Mouse (Mus musculus) large intestine, adult 2 months (tissue): ENCODE results near the gene Ank3. TPM values are rescaled to one million over a fixed set of nuclear protein-coding genes. Genes with fewer than 3 reads are reported as not detected.

Experiments
- DNase-seq: peaks from one replicate; pipeline ENCODE4 v3.0.0-alpha.2; 2012; ENCODE audit warnings: low read depth, low spot score
- WGBS: fragments of 180-500 bp; shearing (Covaris S2); methylation state at CpG from one replicate; pipeline ENCODE4 v1.1.7; 2018; 5-methylcytosine and 5-hydroxymethylcytosine counted together
- polyA plus RNA-seq: library from polyadenylated mRNA; depleted of rRNA; stranded (reverse); fragments of >200 nt; gene quantifications from 2 replicates; pipeline ENCODE4 v1.2.3, GENCODE M21; 2012

Ank3 gene
- polyA plus RNA-seq, 1 experiment: 5.1 TPM

DNA sequence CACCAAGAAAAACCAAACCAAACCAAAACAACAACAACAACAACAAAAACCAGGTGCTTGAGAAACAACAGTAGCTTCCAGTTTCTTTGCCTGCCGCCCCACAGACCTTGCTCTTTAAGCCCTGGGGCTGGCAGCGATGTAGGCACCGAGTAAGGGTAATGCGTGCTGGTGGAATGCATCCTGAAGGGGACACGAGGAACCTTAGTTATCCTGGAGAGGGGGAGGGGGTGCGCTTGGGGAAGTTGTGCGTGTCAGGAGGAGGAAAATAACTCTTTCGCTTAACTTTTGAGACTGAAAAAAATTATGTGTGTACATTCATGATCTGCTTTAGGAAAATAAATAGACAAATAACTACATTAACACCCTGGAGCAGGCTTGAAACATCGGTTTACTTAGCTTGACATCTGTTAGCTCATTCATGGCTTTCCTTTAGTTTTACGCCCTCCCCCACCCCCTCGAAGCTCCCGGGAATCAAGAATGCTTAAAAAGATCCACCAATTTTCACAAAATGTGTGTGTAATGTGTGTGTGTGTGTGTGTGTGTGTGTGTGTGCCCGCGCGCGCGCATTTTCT is 1.3 kb downstream of the Ank3 start:
- no peak for DNase-seq
- 20% methylated on average over 17 of the region's 17 CpGs for WGBS

GRCm38 (mm10) chr10:69405431-69405830 is 6.9 kb downstream of the Ank3 start:
- WGBS: 61% methylated on average over 4 of the region's 4 CpGs
- DNase-seq: no peak

DNA sequence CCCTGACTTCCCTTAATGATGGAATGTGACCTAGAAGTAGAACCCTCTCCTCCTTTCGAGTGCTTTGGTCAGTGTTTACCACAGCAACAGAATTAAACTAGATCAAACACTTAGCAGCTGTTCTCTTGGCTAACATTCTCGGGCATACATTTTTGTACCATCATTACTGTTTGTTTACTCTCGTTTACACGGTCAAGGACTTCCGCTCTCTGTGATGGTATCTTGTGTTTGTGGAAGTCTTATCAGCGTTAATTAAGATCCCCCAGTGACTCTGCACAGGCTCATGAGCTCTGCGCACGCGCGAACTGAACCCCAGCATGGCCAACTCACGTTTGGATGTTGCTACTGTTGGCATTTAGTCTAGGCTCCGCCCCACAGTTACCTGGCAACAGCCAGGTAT is 16.3 kb downstream of the Ank3 start:
- DNase-seq: no peak
- 26% methylated on average over 12 of the region's 12 CpGs for WGBS

GRCm38 (mm10) chr10:69418716-69419115 is 20.1 kb downstream of the Ank3 start:
- 40% methylated on average over 8 of the region's 8 CpGs for WGBS

GRCm38 (mm10) chr10:69420306-69420705 is 21.7 kb downstream of the Ank3 start:
- DNase-seq: no peak
- 80% methylated on average over 6 of the region's 6 CpGs for WGBS

More at GRCm38 (mm10) chr10:69418716-69419115, 20.1 kb downstream of the Ank3 start:
- DNase-seq: no peak

GRCm38 (mm10) chr10:69424051-69424450 is 25.5 kb downstream of the Ank3 start:
- 94% methylated on average over 3 of the region's 3 CpGs for WGBS
- DNase-seq: no peak

- no peak for DNase-seq
- WGBS: 53% methylated on average over 4 of the region's 4 CpGs
Measured at GRCm38 (mm10) chr10:69430138-69430537, 31.6 kb downstream of the Ank3 start.

DNA sequence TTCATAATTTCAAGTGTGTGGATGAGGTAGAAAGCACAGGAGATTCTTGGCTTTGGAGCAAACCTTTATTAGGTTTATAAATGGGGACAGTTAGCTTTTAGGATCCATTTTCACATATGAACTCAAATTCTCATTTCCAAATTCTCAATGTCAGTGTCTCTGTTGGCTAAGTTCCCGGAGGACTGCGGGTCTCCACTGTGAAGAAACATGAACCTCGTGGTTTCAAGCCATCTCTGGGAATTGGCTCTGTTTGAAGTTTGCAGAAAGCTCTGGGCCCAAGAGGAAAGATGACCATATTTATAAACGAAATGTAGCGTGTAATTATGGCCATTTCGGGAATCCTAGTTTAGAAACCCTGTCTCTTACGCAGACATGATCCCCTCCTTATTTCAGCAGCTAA is 32.5 kb downstream of the Ank3 start:
- 81% methylated on average over 7 of the region's 7 CpGs for WGBS
- DNase-seq: no peak

- 81% methylated on average over 6 of the region's 6 CpGs for WGBS
- DNase-seq: no peak
Measured at GRCm38 (mm10) chr10:69435213-69435612, 36.6 kb downstream of the Ank3 start.

DNA sequence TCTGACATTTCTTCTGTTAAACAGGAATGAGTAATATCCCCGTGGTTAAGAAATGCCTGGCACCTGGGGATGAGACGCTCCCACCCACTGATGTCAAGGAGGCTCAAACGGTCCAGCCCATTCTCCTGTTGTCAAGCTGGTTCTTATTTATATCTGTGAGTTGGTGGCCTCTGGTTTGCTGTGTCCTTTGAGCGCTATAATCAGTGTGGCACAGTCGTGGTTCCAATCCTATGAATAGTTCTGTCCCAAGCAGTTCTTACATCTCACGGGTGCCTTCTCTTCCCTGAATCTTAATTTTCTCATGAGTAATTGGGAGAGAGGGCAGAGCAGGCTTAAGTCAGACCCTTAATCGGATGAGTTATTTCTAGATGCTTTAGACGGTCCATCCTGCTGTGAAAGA is 40.9 kb downstream of the Ank3 start:
- DNase-seq: no peak
- 81% methylated on average over 8 of the region's 8 CpGs for WGBS

DNA sequence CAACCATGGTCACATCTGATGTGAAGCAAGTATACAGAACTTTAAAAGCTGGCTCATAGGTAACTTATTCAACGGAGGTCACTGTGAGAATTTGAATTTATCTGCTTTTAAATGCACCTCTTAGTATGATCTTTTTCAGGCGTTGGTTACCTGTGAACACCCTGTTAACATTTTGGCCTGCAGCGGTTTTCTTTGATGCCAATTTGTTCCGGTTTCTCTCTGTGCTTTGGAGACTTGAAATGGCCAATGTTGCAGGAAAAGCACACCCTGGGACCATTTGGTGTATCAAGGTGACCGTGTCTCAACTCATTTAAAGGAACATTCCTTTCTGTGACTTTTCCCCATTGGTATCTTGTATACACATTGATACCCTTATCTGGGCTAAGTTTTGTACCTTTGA is 46.0 kb downstream of the Ank3 start:
- DNase-seq: no peak
- WGBS: 78% methylated on average over 5 of the region's 5 CpGs

DNA sequence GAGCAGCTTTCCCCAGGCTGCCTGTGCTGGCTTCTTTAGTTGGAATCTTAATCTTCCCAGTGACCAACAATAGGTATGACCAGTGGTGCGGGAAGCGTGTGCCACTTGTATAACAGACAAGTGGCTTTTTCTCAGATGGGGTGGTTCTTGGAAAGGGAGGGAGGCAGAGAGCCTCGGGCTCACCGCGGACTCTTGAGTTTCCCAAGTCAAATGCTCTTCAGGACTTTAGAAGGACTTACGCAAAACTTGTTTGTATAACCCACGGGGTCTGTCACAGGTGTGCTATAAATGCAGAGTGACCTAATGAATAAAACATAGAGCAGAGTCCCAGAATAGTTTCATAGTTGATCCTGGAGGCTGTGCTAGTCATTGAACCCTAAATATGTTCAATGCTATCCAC is 47.4 kb downstream of the Ank3 start:
- DNase-seq: no peak
- WGBS: 74% methylated on average over 7 of the region's 7 CpGs

- 79% methylated on average over 5 of the region's 5 CpGs for WGBS
- no peak for DNase-seq
Measured at GRCm38 (mm10) chr10:69446566-69446965, 48.0 kb downstream of the Ank3 start.

GRCm38 (mm10) chr10:69447308-69447707 is 48.7 kb downstream of the Ank3 start:
- no peak for DNase-seq
- WGBS: 84% methylated on average over 5 of the region's 5 CpGs

- DNase-seq: no peak
- WGBS: 59% methylated on average over 3 of the region's 3 CpGs
Measured at GRCm38 (mm10) chr10:69448174-69448573, 49.6 kb downstream of the Ank3 start.

DNA sequence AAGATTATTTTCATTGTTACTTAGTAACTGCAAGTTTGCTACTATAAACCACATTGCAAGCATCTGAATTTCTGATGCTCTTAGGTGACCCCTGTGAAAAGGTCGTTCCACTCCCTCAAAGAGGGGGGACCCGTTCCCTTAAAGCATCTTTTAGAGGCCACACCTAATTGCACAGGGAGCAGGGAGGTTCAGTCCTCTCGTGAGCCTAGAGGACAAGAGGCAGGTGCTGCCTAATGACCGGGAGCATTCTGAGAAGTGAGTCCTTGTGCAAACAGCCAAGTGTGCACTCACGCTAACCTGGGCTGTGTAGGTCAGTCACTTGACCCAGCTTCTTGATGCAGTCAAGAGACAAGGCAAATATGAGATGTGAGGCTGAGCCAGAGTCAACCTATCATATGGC is 52.4 kb downstream of the Ank3 start:
- DNase-seq: no peak

DNA sequence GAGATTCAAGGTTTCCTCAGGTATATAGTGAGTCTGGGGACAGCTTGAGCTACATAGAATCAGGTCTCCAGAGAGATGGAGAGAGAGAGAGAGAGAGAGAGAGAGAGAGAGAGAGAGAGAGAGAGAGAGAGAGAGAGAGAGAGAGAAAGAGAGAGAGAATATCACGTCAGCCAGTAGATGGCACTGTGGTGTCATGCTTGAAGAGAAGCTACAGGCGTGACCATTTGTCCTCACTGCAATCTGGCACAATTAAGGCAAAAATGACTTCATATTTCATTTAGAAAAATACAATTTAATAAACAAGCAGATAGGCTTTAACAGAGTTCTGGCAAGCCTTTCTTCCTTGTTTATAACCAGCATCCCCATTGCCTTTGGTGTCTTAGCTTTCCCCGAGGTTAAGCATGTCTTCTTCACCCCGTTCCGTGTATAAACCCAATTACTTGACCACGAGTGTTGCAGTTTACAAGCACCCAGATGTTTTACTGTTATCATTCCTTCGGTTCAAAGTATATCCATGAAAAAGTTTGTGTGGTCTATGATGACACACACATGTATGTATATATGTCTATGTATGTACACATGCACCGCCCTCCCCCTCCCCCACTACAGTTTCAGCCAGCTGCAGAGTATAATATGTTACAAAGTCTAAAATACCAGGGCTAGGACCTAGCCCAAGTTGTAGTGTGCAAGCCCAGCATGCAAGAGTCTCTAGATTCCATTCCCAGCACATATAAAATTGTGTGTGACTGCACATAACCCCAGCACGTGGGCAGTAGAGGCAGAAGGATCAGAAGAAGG is 53.8 kb downstream of the Ank3 start:
- peak; percentile 14 for DNase-seq
- 43% methylated on average over 9 of the region's 9 CpGs for WGBS

More for the DNA sequence above, 52.4 kb downstream of the Ank3 start:
- 33% methylated on average over 5 of the region's 5 CpGs for WGBS

DNA sequence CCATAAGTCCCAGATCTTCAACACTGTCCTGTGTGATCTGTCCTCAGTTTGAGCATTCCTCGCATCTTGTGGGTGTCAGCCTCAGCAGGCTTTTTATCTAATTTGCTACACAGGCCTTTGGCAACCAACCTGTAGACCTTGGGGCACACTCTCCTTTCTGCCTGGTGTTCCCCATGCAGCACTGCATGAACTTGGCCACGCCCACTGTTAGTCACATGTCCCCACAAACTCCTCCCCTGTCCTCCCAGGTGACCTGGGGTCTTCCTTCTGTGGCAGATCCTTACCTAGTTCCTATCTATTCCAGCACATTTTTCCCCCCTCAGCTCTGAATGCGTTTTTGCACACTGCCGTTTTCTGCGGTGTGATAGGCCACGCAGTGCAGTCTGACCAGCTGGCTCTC is 55.0 kb downstream of the Ank3 start:
- 87% methylated on average over 6 of the region's 6 CpGs for WGBS
- DNase-seq: no peak

GRCm38 (mm10) chr10:69454480-69454879 is 55.9 kb downstream of the Ank3 start:
- WGBS: 66% methylated on average over 7 of the region's 7 CpGs
- no peak for DNase-seq

DNA sequence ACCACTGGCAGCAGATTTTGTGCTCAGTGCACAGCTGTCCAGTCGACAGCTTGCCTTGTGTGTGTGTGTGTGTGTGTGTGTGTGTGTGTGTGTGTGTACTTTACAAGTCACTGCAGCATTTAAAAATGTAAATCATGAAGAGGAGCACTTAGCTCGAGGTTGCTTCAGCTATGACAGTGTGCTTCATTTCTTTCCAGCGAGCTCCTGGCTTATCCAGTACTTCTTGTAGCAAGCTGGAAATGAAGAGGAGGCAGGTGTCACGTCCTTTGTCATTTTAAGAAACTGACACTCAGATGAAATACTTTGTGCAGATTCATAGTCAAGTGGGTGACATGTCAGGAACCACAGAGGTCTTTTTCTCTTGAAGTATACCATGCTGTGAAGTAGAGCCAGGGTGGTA is 66.3 kb downstream of the Ank3 start:
- 63% methylated on average over 4 of the region's 4 CpGs for WGBS
- no peak for DNase-seq

DNA sequence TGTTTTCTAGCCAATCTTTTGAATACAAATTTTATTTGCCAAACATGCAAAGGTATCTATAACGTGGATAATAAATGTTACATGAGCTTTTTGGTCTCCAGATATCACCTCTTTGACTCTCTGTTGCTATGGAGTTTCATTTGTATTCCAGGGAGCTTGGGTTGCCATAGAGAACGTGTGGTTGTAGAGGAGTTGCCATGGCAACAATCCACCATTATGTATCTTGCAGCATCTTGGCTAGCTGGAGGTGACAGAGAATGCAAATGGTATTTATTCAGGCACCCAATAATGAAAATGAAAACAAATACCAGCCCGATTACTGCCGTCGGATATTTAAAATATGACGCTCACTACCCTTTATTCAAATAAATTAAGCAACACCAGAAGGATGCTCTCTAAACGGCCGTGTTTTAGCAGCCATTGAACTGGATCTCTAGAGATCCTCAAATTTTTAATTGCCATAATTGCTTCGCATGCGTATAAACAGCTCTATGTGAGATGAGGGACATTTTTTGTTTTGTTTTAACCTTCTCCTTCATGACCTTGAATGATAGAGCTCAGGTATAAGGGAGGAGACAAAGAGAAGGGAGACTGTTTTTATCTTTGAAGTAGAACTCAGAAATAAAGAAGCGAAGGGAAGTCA is 67.1 kb downstream of the Ank3 start:
- no peak for DNase-seq

More for the DNA sequence above, 67.1 kb downstream of the Ank3 start:
- 79% methylated on average over 11 of the region's 11 CpGs for WGBS
